Mouse (Mus musculus) c-Kit-positive CD71-negative TER-119-negative erythroid progenitor cells, embryonic 14.5 days (primary cell): ENCODE data around the gene Kir3dl2.
"Not testable (repeated sequence)": the region's sequence is repeated elsewhere in the genome, so short reads cannot be mapped to it uniquely, and the experiment has no call there.

Experiments used
- DNase-seq: peaks from one replicate; pipeline ENCODE4 v3.0.0-alpha.2; 2013; ENCODE audit warnings: low read depth

Gene Kir3dl2

GRCm38 (mm10) chrX:136543956-136544355 lies at the start of gene Kir3dl2:
Gene Kir3dl2 (minus strand): TSS chrX:136544056.
- not testable (repeated sequence) for DNase-seq

- DNase-seq = no peak
These were observed 47.0 kb upstream of the Kir3dl2 start for GRCm38 (mm10) chrX:136590897-136591257.

GRCm38 (mm10) chrX:136590199-136590896 lies 46.5 kb upstream of the Kir3dl2 start, which contains the start of gene Tceal3:
Gene Tceal3 (plus strand): TSS chrX:136590842.
- no peak for DNase-seq

GRCm38 (mm10) chrX:136584617-136585016 lies 40.8 kb upstream of the Kir3dl2 start:
- DNase-seq = no peak

- not testable (repeated sequence) for DNase-seq
These were observed 25.2 kb upstream of the Kir3dl2 start for GRCm38 (mm10) chrX:136569094-136569493.

- not testable (repeated sequence) for DNase-seq
These were observed 26.2 kb downstream of the Kir3dl2 start, which contains the start of gene Kir3dl1 for GRCm38 (mm10) chrX:136517699-136518098. Gene Kir3dl1 (plus strand): TSS chrX:136517999.
